Mouse (Mus musculus): ENCODE results near the gene Cfap58.
A peak's percentile ranks its signal among the peaks of the same experiment; 100 is the strongest.

Cfap58 gene

GRCm38 (mm10) chr19:47917396-47917795 lies 20.1 kb upstream of the Cfap58 start:
- DNase-seq (ENCODE audit: low spot score), result no peak

- no peak for DNase-seq (ENCODE audit: low spot score)
These were observed 19.5 kb upstream of the Cfap58 start for GRCm38 (mm10) chr19:47918016-47918415.

- DNase-seq (ENCODE audit: low spot score), result no peak
These were observed 18.9 kb upstream of the Cfap58 start for GRCm38 (mm10) chr19:47918455-47919101.

GRCm38 (mm10) chr19:47919126-47919965 lies 18.1 kb upstream of the Cfap58 start, which contains the start of the genes Cfap43 and Itprip:
Gene Cfap43, minus strand, starts transcription at chr19:47919287.
Gene Itprip, minus strand, starts transcription at chr19:47919299.
- peak; percentile 23 for DNase-seq (ENCODE audit: low spot score)

GRCm38 (mm10) chr19:47919966-47920375 lies 17.5 kb upstream of the Cfap58 start:
- DNase-seq (ENCODE audit: low spot score), result no peak

GRCm38 (mm10) chr19:47925819-47926218 lies 11.7 kb upstream of the Cfap58 start:
- DNase-seq (ENCODE audit: low spot score), result no peak

- no peak for DNase-seq (ENCODE audit: low spot score)
These were observed 10.4 kb upstream of the Cfap58 start for GRCm38 (mm10) chr19:47927032-47927431.

GRCm38 (mm10) chr19:47929043-47929442 lies 8.4 kb upstream of the Cfap58 start:
- DNase-seq (ENCODE audit: low spot score), result no peak

- no peak for DNase-seq (ENCODE audit: low spot score)
These were observed 5.4 kb upstream of the Cfap58 start for GRCm38 (mm10) chr19:47931982-47932638.

- no peak for DNase-seq (ENCODE audit: low spot score)
These were observed 3.3 kb upstream of the Cfap58 start for GRCm38 (mm10) chr19:47934146-47934545.

- no peak for DNase-seq (ENCODE audit: low spot score)
These were observed 2.7 kb upstream of the Cfap58 start for GRCm38 (mm10) chr19:47934636-47935238.

- DNase-seq (ENCODE audit: low spot score), result no peak
These were observed 1.9 kb upstream of the Cfap58 start for GRCm38 (mm10) chr19:47935530-47935929.

- DNase-seq (ENCODE audit: low spot score), result no peak
These were observed 985 bp upstream of the Cfap58 start for GRCm38 (mm10) chr19:47936490-47936889.

GRCm38 (mm10) chr19:47936938-47937337 lies 537 bp upstream of the Cfap58 start:
- DNase-seq (ENCODE audit: low spot score), result no peak

GRCm38 (mm10) chr19:47939361-47939760 lies 1.9 kb downstream of the Cfap58 start:
- no peak for DNase-seq (ENCODE audit: low spot score)

GRCm38 (mm10) chr19:47946821-47947465 lies 9.5 kb downstream of the Cfap58 start:
- DNase-seq (ENCODE audit: low spot score), result no peak

- no peak for DNase-seq (ENCODE audit: low spot score)
These were observed 13.5 kb downstream of the Cfap58 start for GRCm38 (mm10) chr19:47950946-47951345.

GRCm38 (mm10) chr19:47953169-47953568 lies 15.7 kb downstream of the Cfap58 start:
- DNase-seq (ENCODE audit: low spot score), result no peak

- no peak for DNase-seq (ENCODE audit: low spot score)
These were observed 20.7 kb downstream of the Cfap58 start for GRCm38 (mm10) chr19:47958181-47958580.

GRCm38 (mm10) chr19:47968993-47969659 lies 31.7 kb downstream of the Cfap58 start:
- DNase-seq (ENCODE audit: low spot score), result no peak

GRCm38 (mm10) chr19:47971066-47971465 lies 33.6 kb downstream of the Cfap58 start:
- DNase-seq (ENCODE audit: low spot score), result no peak

All from left cerebral cortex, adult 11 months (tissue).